Mouse (Mus musculus) heart, embryonic 16.5 days (tissue): Measurements from ENCODE around the gene Fbxo2. TPM values are rescaled to one million over a fixed set of nuclear protein-coding genes. Genes with fewer than 3 reads are reported as not detected.
A peak's percentile ranks its signal among the peaks of the same experiment; 100 is the strongest.

Experiments
- ATAC-seq: fragments of 200-750 bp; cut with Nextera tagmentation; replicated peaks from 2 replicates; pipeline ENCODE4 v1.8.0; 2017; ENCODE audit warnings: moderate number of reproducible peaks; ENCODE audit not compliant: insufficient read depth, low FRiP score; ENCODE audit errors: extremely low read depth
- H3K27ac ChIP-seq: fragments of 300-500 bp; sonication (generic); 2 replicates; pipeline ENCODE4 v1.5.1; 2014; ENCODE audit warnings: mild to moderate bottlenecking, low read length, control low read depth, moderate library complexity
- H3K27me3 ChIP-seq: fragments of 300-500 bp; sonication (generic); 2 replicates; pipeline ENCODE4 v1.6.1; 2014; ENCODE audit warnings: low read length, mixed read lengths; ENCODE audit not compliant: control insufficient read depth, insufficient read depth
- H3K36me3 ChIP-seq: fragments of 300-500 bp; sonication (generic); 2 replicates; pipeline ENCODE4 v1.6.1; 2014; ENCODE audit not compliant: control insufficient read depth, insufficient read depth
- H3K4me1 ChIP-seq: fragments of 300-500 bp; sonication (generic); 2 replicates; pipeline ENCODE4 v1.6.1; 2014; ENCODE audit warnings: low read length, mixed read lengths; ENCODE audit not compliant: control insufficient read depth, insufficient read depth
- H3K4me2 ChIP-seq: fragments of 300-500 bp; sonication (generic); 2 replicates; pipeline ENCODE4 v1.6.1; 2014; ENCODE audit warnings: low read depth, mild to moderate bottlenecking, control low read depth, low read length
- H3K4me3 ChIP-seq: fragments of 300-500 bp; sonication (generic); 2 replicates; pipeline ENCODE4 v1.5.1; 2014; ENCODE audit warnings: mild to moderate bottlenecking, control low read depth, low read length
- H3K9ac ChIP-seq: fragments of 300-500 bp; sonication (generic); 2 replicates; pipeline ENCODE4 v1.6.1; 2014; ENCODE audit warnings: low read length, control low read depth
- H3K9me3 ChIP-seq: fragments of 300-500 bp; sonication (generic); replicated peaks from 2 replicates; pipeline ENCODE4 v1.6.1; 2016; ENCODE audit warnings: low read length; ENCODE audit not compliant: control insufficient read depth
- WGBS: fragments of 180-500 bp; shearing (Covaris S2); extraction: QIAGEN DNeasy Blood & Tissue Kit; methylation state at CpG from one replicate; pipeline ENCODE4 v1.1.7; 2014; 5-methylcytosine and 5-hydroxymethylcytosine counted together
- polyA plus RNA-seq: library from polyadenylated mRNA; unstranded; fragments of >200 nt; fragmentation: Nextera tagmentation; extraction: Ambion mirVana; gene quantifications from 2 replicates; pipeline ENCODE4 v1.2.1, GENCODE M21; 2015

The Fbxo2 gene
- polyA plus RNA-seq, 1 experiment from 2014 or later = 0.60 TPM

DNA sequence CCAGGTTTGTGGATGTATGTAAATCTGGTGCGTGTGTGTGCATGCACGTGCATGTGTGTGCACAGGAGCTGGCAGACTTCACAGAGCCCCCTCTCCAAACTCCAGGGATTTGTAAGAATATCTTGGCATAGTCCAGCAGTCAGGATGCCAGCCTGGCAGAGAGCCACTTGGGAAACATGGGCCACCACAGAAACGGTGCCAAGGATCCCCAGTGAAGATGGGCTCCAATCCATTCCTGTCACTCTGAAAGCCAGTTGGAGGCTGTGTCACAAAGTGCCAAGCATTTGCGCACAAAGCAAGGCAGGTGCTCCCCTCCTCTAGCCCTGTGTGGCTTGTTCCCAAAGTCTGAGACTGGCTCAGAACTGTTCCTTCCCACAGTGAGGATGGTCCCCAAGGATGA lies 39.1 kb upstream of the Fbxo2 start:
- 76% methylated on average over 4 of the region's 4 CpGs for WGBS
- 0 out of 2 replicates have a peak, but pooled peaks cover 5% of the 10 kb centered on the region for H3K9me3 ChIP-seq
- H3K27me3 ChIP-seq = peaks cover 2% of the 10 kb centered on the region; the same call in 1 of the 2 replicates
- no peak overlapping the region for H3K27ac ChIP-seq
- no peak for ATAC-seq
- H3K4me2 ChIP-seq = no peak overlapping the region
- H3K36me3 ChIP-seq = no peaks in the 10 kb centered on the region
- H3K9ac ChIP-seq = no peak overlapping the region
- no peak overlapping the region for H3K4me3 ChIP-seq
- no peaks in the 10 kb centered on the region for H3K4me1 ChIP-seq

DNA sequence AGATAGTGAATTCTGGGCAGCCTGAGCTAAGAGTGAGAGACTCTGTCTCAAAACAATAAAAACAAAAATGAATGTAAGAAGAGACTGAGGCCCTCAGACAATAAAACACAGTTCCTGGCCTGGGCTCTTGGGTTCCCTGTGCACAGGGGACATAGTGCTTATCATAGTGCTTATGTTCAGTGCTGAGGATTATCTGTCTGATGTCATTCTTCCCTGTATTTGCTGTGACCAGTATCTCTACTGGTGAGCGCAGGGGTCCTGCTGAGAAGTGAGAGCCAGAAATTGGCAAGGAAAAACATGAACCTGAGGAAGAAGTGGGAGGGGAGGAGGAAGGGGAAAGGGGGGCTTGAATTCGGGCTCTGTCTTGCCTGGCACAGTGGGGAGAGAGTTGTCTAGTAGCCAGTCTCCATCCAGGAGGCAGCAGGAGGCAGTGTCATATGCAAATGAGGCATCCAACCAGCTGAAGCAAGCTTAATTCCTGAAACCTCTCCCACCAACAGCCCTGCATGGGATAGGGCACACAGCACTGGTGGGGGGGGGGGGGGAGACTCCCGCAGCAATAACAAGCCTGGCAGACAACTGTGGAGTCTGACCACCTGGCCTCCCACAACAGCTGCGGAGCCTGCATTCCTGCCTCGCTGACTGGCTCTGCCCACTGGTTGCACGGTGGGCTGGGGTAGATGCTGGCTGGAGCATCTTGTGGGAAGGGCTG lies 38.3 kb upstream of the Fbxo2 start:
- Histone ChIP-seq H3K9ac (no peak overlapping the region), H3K27me3 (peaks cover 2% of the 10 kb centered on the region; the same call in 1 of the 2 replicates), H3K9me3 (0 out of 2 replicates have a peak, but pooled peaks cover 3% of the 10 kb centered on the region), H3K36me3 (no peaks in the 10 kb centered on the region), H3K4me3 (no peak overlapping the region), H3K27ac (no peak overlapping the region), H3K4me1 (no peaks in the 10 kb centered on the region), H3K4me2 (no peak overlapping the region)
- WGBS = 20% methylated on average over 5 of the region's 6 CpGs
- no peak for ATAC-seq

DNA sequence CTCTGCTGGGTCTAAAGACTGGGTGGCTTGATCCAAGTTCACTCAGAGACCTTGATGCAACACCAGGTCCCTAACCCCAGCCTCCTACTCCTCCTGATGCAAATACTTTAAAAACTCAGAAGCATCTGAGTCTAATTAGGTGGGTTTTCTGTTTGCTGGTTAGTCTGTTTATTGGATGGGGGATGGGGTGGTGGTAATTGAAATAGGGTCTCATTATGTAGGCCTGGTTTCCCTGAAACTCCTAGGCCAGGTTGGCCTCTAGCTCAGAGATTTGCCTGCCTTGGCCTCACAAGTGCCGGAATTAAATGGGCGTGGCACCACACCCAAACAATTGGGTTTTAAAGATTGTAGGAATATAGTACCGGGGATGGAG lies 37.7 kb upstream of the Fbxo2 start:
- no peak overlapping the region for H3K4me3 ChIP-seq
- no peak overlapping the region for H3K4me2 ChIP-seq
- no peaks in the 10 kb centered on the region for H3K9me3 ChIP-seq
- no peak for ATAC-seq
- WGBS = 79% methylated on average over 3 of the region's 3 CpGs
- peaks cover 5% of the 10 kb centered on the region; the same call in 1 of the 2 replicates for H3K27me3 ChIP-seq
- no peaks in the 10 kb centered on the region for H3K4me1 ChIP-seq
- no peaks in the 10 kb centered on the region for H3K36me3 ChIP-seq
- H3K27ac ChIP-seq = no peak overlapping the region
- H3K9ac ChIP-seq = no peak overlapping the region

DNA sequence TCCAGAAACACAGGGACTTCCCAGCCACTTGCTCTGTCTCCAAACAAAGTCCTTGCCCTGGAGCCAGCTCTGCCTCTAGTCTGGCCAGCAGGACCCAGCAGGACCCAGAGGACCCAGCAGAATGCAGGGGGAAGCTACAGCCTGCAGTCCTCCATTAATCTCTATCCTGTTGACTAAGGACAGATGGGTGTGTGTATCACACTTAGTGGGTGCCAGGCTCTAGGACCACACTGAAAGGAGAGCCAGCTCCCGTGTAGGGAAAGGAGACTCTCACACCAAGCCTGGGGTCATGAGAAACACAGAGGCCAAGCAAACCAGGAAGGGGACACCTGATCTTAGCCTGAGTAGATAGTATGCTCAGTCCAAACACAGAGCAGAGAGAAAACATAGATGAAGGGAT lies 32.2 kb upstream of the Fbxo2 start:
- Histone ChIP-seq H3K27me3 (peaks cover 55% of the 10 kb centered on the region), H3K4me3 (no peak overlapping the region), H3K27ac (no peak overlapping the region), H3K9ac (no peak overlapping the region), H3K4me2 (no peak overlapping the region), H3K4me1 (peaks cover 3% of the 10 kb centered on the region; the same call in 1 of the 2 replicates), H3K9me3 (no peaks in the 10 kb centered on the region), H3K36me3 (no peaks in the 10 kb centered on the region)
- WGBS = 28% methylated on average over 1 of the region's 1 CpGs
- ATAC-seq = no peak

DNA sequence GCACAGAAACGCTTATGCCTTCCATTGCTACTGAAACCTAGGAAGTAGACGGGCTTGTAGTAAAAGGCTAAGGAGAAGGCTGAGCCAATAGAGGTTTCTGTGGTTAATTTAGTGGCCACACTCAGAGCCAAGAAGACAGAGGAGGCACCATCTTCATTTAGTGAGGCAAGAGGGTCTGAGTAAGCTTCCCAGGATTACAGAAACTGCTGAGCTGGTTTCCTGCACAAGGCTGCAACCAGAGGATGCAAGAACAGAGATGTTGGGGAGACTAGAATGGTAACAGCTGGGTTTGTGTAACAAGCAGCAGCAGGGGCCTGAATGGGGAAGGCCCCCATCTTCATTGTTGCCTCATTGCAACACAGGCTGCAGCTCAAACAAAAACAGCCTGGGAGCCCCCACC lies 31.7 kb upstream of the Fbxo2 start:
- H3K36me3 ChIP-seq = no peaks in the 10 kb centered on the region
- H3K27ac ChIP-seq = no peak overlapping the region
- H3K4me1 ChIP-seq = peaks cover 3% of the 10 kb centered on the region; the same call in 1 of the 2 replicates
- H3K9me3 ChIP-seq = no peaks in the 10 kb centered on the region
- no peak overlapping the region for H3K4me2 ChIP-seq
- no peak overlapping the region for H3K4me3 ChIP-seq
- 38% methylated on average over 2 of the region's 2 CpGs for WGBS
- H3K9ac ChIP-seq = no peak overlapping the region
- no peak for ATAC-seq
- H3K27me3 ChIP-seq = peaks cover 55% of the 10 kb centered on the region

DNA sequence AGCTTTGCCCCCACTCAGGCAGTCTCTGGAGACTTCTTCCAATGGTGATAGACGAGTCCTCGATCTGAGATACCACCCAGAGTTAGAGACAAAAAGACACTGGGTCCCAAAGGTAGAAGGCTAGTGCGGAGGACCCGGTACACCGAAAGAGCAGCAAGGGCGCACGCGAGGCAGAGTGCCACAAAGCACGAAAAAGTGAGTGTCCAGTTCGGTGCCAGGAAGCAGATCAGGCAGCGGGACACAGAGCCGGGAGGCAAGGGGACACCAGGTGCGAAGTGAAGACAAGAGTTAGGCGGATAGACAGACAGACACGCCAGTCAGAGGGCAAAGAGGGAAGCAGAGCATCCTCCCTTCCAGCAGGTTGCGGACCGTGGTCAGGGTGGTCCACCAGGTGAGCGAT lies 30.3 kb upstream of the Fbxo2 start, which contains the start of gene Mad2l2:
Mad2l2 (plus strand) TSS at position 252 of the 400 bp plus-strand sequence.
- ATAC-seq = no peak
- H3K4me3 ChIP-seq = peak within 1 kb of the TSS; percentile 61
- peaks cover 56% of the 10 kb centered on the region for H3K27me3 ChIP-seq
- H3K9me3 ChIP-seq = no peaks in the 10 kb centered on the region
- under 1% methylated on average over 18 of the region's 18 CpGs for WGBS
- H3K36me3 ChIP-seq = no peaks in the 10 kb centered on the region
- H3K4me2 ChIP-seq = peak within 1 kb of the TSS; percentile 92
- H3K27ac ChIP-seq = no peak within 1 kb of the TSS
- peak within 1 kb of the TSS; percentile 60; the same call in 1 of the 2 replicates for H3K9ac ChIP-seq
- H3K4me1 ChIP-seq = peaks cover 3% of the 10 kb centered on the region; the same call in 1 of the 2 replicates

DNA sequence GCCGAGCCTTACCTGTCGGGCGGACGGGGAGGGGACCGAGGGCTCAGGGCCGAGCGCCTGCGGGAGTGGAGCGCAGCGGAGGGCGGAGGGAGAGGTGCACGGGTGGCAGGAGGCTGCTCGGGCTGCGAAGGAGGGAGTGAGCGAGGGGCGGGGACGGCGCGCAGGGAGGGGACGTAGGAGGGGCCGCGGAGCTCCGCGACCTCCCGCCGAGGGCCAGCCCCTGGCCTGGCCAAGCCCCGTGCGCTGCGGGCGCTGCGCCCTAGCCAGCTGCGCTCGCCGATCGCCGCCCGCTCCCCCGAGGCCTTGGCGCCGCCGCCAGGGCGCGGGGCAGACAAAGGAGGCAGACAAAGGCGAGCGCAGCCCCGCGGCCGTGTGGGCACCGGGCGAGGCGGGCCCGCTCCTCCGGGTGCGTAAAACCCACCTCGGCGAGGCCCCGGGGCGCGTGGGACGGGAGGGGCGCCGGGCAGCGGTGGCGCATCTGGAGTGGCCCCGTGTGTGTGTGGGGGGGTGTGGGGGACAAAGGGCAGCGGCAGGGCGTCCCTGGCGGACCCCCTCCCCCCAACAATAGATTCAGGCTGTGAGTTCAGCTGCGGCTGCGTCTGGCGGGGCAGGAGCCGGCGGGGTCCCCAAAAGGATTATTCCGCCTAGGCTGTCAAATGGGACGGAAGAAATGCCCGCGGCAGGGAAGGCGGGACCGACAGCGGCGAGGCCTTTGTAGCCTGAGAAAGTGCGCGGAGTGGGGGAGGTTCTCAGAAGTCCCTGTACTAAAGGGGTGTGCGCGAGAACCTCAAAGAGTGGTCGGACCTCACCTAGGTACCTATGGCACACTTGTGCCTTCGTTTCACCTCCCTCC lies 29.6 kb upstream of the Fbxo2 start, which contains the start of gene Draxin:
Draxin (minus strand) TSS at position 138 of the 853 bp plus-strand sequence.
- Histone ChIP-seq H3K27ac (no peak within 1 kb of the TSS), H3K9ac (peak within 1 kb of the TSS; percentile 60; the same call in 1 of the 2 replicates), H3K27me3 (peaks cover 56% of the 10 kb centered on the region), H3K4me3 (peak within 1 kb of the TSS; percentile 61), H3K9me3 (no peaks in the 10 kb centered on the region), H3K4me1 (peaks cover 3% of the 10 kb centered on the region; the same call in 1 of the 2 replicates), H3K4me2 (peak within 1 kb of the TSS; percentile 92), H3K36me3 (no peaks in the 10 kb centered on the region)
- WGBS = under 1% methylated on average over 72 of the region's 87 CpGs
- peak; percentile 79 for ATAC-seq

DNA sequence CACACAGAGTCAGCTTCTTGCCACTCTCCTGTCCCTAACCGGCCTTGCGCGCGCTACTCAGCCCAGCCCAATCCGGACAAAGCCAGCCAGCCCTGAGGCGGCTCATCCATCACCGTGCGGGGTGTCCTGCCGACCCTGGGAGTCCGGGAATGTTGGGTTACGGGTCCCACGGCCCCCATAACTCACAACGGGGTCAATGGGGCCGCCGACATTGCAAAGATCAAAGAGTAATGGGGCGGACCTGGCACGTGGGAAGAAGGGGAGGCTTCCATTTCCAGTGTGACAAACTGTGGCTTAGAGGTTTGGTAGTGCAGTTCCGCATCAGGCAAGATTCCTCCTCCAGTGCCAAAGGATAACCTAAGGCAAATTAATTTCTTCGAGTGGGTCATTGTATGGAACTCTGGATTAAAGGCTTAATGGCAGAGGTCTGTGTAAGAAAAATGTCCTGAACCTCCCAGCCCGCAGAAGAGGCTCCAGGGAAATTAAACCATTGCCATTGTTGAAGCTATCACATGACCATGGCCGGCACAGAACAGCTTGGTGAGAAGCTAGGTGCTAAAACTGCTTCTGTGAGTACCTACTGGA lies 28.8 kb upstream of the Fbxo2 start:
- peaks cover 56% of the 10 kb centered on the region for H3K27me3 ChIP-seq
- H3K4me2 ChIP-seq = peak overlapping the region; percentile 92
- H3K27ac ChIP-seq = no peak overlapping the region
- H3K36me3 ChIP-seq = no peaks in the 10 kb centered on the region
- peaks cover 3% of the 10 kb centered on the region; the same call in 1 of the 2 replicates for H3K4me1 ChIP-seq
- ATAC-seq = no peak
- H3K9ac ChIP-seq = no peak overlapping the region
- WGBS = 2% methylated on average over 18 of the region's 21 CpGs
- H3K4me3 ChIP-seq = peak overlapping the region; percentile 35
- H3K9me3 ChIP-seq = no peaks in the 10 kb centered on the region
